Mouse (Mus musculus) olfactory bulb, adult 2 months (tissue): Measurements from ENCODE around the gene A530084C06Rik.

Experiments
- CTCF ChIP-seq: fragments of 200-500 bp; IDR thresholded peaks from 2 replicates; pipeline ENCODE4 v1.5.1; 2012; ENCODE audit warnings: low read depth, mild to moderate bottlenecking, low read length, moderate library complexity; ENCODE audit not compliant: insufficient read depth
- POLR2A ChIP-seq: fragments of 200-500 bp; IDR thresholded peaks from 2 replicates; pipeline ENCODE4 v1.6.1; 2012; ENCODE audit warnings: mild to moderate bottlenecking, low read depth, low read length, moderate library complexity; ENCODE audit not compliant: insufficient read depth

- TF ChIP-seq POLR2A, result no peak
- no peak for TF ChIP-seq CTCF
Observed at GRCm38 (mm10) chr13:31579866-31580265, 20.7 kb upstream of the A530084C06Rik start.
